Comparison of ENCODE assay signal across 10 mouse cellular contexts in the genomic region with DNA sequence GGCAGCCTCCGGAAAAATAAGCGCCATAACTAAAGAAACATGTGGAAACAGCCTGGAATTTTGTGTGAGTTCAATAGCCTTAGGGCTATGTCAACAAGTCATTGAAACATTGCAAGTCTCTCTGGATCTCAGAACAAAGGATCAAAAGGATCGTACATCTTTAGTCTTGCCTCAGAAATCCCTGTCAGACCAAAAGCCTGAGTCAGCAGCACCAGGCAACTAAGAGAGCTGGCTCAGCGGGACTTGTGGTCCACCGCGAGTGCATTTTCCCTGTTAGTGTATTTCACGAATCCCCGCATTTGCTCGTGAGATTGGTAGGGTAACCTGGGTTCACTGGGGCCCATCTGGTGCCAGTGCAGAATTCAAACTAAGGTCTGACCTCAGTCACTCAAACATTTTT. TPM values are rescaled to one million over a fixed set of nuclear protein-coding genes. Genes with fewer than 3 reads are reported as not detected.
A peak's percentile ranks its signal among the peaks of the same experiment; 100 is the strongest.
DNase-seq lines count a peak whose midpoint lies in the region; ATAC-seq and TF ChIP-seq lines count a peak whose summit lies in the region.
"Had no signal": no experiment of that assay in that cellular context is flagged by ENCODE, and none has a peak within 500 bp of the region (broad histone marks: within the 10 kb centered on the region; RNA-seq: fewer than 3 reads in every experiment).

No protein-coding gene starts in this region.

- no peaks in the 10 kb centered on the region for H3K27me3 ChIP-seq in intestine, embryonic 15.5 days (replicated peaks)
- H3K27me3 ChIP-seq in intestine, postnatal 0 days (replicated peaks; ENCODE audit: control insufficient read depth, insufficient read depth, low read length), result 0 out of 2 replicates have a peak, but pooled peaks cover 4% of the 10 kb centered on the region
- H3K27me3 ChIP-seq in midbrain, embryonic 14.5 days (ENCODE audit: control insufficient read depth, insufficient read depth, low read length), result no peaks in the 10 kb centered on the region
- H3K27me3 ChIP-seq in midbrain, embryonic 13.5 days, result peaks cover 30% of the 10 kb centered on the region
- no peaks in the 10 kb centered on the region for H3K27me3 ChIP-seq in embryonic facial prominence, embryonic 15.5 days
- 0 out of 2 replicates have a peak, but pooled peaks cover 2% of the 10 kb centered on the region for H3K27me3 ChIP-seq in stomach, embryonic 15.5 days (replicated peaks)
- H3K27me3 ChIP-seq in forebrain, embryonic 11.5 days (ENCODE audit: control insufficient read depth, insufficient read depth, low read length), result no peaks in the 10 kb centered on the region; the same call in 1 of the 2 replicates

- H3K4me3 ChIP-seq in intestine, embryonic 15.5 days (replicated peaks), result no peak overlapping the region
- no peak overlapping the region for H3K4me3 ChIP-seq in intestine, postnatal 0 days (ENCODE audit: low read depth, low read length)
- H3K4me3 ChIP-seq in midbrain, embryonic 14.5 days (replicated peaks; ENCODE audit: low read depth, low read length), result no peak overlapping the region
- no peak overlapping the region for H3K4me3 ChIP-seq in midbrain, embryonic 13.5 days (replicated peaks)
- H3K4me3 ChIP-seq in embryonic facial prominence, embryonic 15.5 days (replicated peaks), result no peak overlapping the region
- H3K4me3 ChIP-seq in stomach, embryonic 15.5 days (replicated peaks), result no peak overlapping the region
- no peak overlapping the region for H3K4me3 ChIP-seq in forebrain, embryonic 11.5 days (ENCODE audit: low read depth, low read length)
- H3K4me3 ChIP-seq: liver, embryonic 15.5 days had no signal

- peak overlapping the region; percentile 14; the same call in 1 of the 2 replicates for H3K27ac ChIP-seq in intestine, embryonic 15.5 days
- no peak overlapping the region for H3K27ac ChIP-seq in intestine, postnatal 0 days (ENCODE audit: low read depth, low read length)
- H3K27ac ChIP-seq in midbrain, embryonic 14.5 days (replicated peaks; ENCODE audit: low read depth, low read length), result no peak overlapping the region
- H3K27ac ChIP-seq in midbrain, embryonic 13.5 days, result no peak overlapping the region
- peak overlapping the region; percentile 72 for H3K27ac ChIP-seq in embryonic facial prominence, embryonic 15.5 days (replicated peaks)
- peak overlapping the region; percentile 69 for H3K27ac ChIP-seq in stomach, embryonic 15.5 days
- no peak overlapping the region for H3K27ac ChIP-seq in forebrain, embryonic 11.5 days (ENCODE audit: low read depth, low read length)
- H3K27ac ChIP-seq: liver, embryonic 15.5 days had no signal

- H3K9ac ChIP-seq in intestine, embryonic 15.5 days, result no peak overlapping the region
- no peak overlapping the region for H3K9ac ChIP-seq in intestine, postnatal 0 days (ENCODE audit: low read depth, low read length)
- no peak overlapping the region for H3K9ac ChIP-seq in midbrain, embryonic 14.5 days (replicated peaks; ENCODE audit: low read length)
- H3K9ac ChIP-seq in midbrain, embryonic 13.5 days (replicated peaks), result no peak overlapping the region
- H3K9ac ChIP-seq in embryonic facial prominence, embryonic 15.5 days, result no peak overlapping the region
- no peak overlapping the region for H3K9ac ChIP-seq in stomach, embryonic 15.5 days
- no peak overlapping the region for H3K9ac ChIP-seq in forebrain, embryonic 11.5 days (ENCODE audit: low read length)
- H3K9ac ChIP-seq: liver, embryonic 15.5 days had no signal

- WGBS in intestine, embryonic 15.5 days, result 43% methylated on average over 9 of the region's 9 CpGs
- 53% methylated on average over 9 of the region's 9 CpGs for WGBS in intestine, postnatal 0 days
- WGBS in midbrain, embryonic 14.5 days, result 24% methylated on average over 9 of the region's 9 CpGs
- WGBS in midbrain, embryonic 13.5 days, result 23% methylated on average over 9 of the region's 9 CpGs
- 12% methylated on average over 9 of the region's 9 CpGs for WGBS in embryonic facial prominence, embryonic 15.5 days
- WGBS in stomach, embryonic 15.5 days, result 24% methylated on average over 9 of the region's 9 CpGs
- WGBS in forebrain, embryonic 11.5 days, result 43% methylated on average over 9 of the region's 9 CpGs

- no peaks in the 10 kb centered on the region for H3K36me3 ChIP-seq in intestine, embryonic 15.5 days
- H3K36me3 ChIP-seq in intestine, postnatal 0 days (ENCODE audit: control insufficient read depth, insufficient read depth), result no peaks in the 10 kb centered on the region
- no peaks in the 10 kb centered on the region for H3K36me3 ChIP-seq in midbrain, embryonic 14.5 days (ENCODE audit: control insufficient read depth, insufficient read depth, low read length)
- no peaks in the 10 kb centered on the region for H3K36me3 ChIP-seq in midbrain, embryonic 13.5 days
- no peaks in the 10 kb centered on the region for H3K36me3 ChIP-seq in embryonic facial prominence, embryonic 15.5 days
- H3K36me3 ChIP-seq in stomach, embryonic 15.5 days, result no peaks in the 10 kb centered on the region
- no peaks in the 10 kb centered on the region for H3K36me3 ChIP-seq in forebrain, embryonic 11.5 days (ENCODE audit: control insufficient read depth, insufficient read depth, low read length)
- H3K36me3 ChIP-seq: liver, embryonic 15.5 days had no signal

- peaks cover 9% of the 10 kb centered on the region for H3K4me1 ChIP-seq in intestine, embryonic 15.5 days (replicated peaks)
- H3K4me1 ChIP-seq in intestine, postnatal 0 days (replicated peaks; ENCODE audit: control insufficient read depth, insufficient read depth, low read length), result peaks cover 6% of the 10 kb centered on the region
- H3K4me1 ChIP-seq in midbrain, embryonic 14.5 days (ENCODE audit: control insufficient read depth, insufficient read depth, low read length), result no peaks in the 10 kb centered on the region; the same call in 1 of the 2 replicates
- H3K4me1 ChIP-seq in midbrain, embryonic 13.5 days (replicated peaks), result peaks cover 10% of the 10 kb centered on the region
- peaks cover 5% of the 10 kb centered on the region; the same call in 1 of the 2 replicates for H3K4me1 ChIP-seq in embryonic facial prominence, embryonic 15.5 days
- 0 out of 2 replicates have a peak, but pooled peaks cover 4% of the 10 kb centered on the region for H3K4me1 ChIP-seq in stomach, embryonic 15.5 days
- peaks cover 2% of the 10 kb centered on the region; the same call in 1 of the 2 replicates for H3K4me1 ChIP-seq in forebrain, embryonic 11.5 days (replicated peaks; ENCODE audit: control insufficient read depth, insufficient read depth, low read length)

- no peak for TF ChIP-seq CTCF in intestine, postnatal 0 days (IDR thresholded peaks at IDR 0.05; ENCODE audit: low read depth)

- peak; percentile 55 for DNase-seq in midbrain, embryonic 14.5 days
- DNase-seq in forebrain, embryonic 11.5 days (ENCODE audit: low spot score), result no peak
- DNase-seq in testis, postnatal 14 days (ENCODE audit: low spot score), result no peak
- DNase-seq: heart, postnatal 4 days had no signal

- H3K9me3 ChIP-seq in intestine, embryonic 15.5 days, result no peaks in the 10 kb centered on the region
- no peaks in the 10 kb centered on the region for H3K9me3 ChIP-seq in intestine, postnatal 0 days (ENCODE audit: control insufficient read depth)
- no peaks in the 10 kb centered on the region for H3K9me3 ChIP-seq in midbrain, embryonic 14.5 days (ENCODE audit: control insufficient read depth, low read length)
- H3K9me3 ChIP-seq in midbrain, embryonic 13.5 days, result no peaks in the 10 kb centered on the region
- no peaks in the 10 kb centered on the region for H3K9me3 ChIP-seq in embryonic facial prominence, embryonic 15.5 days (replicated peaks)
- no peaks in the 10 kb centered on the region for H3K9me3 ChIP-seq in stomach, embryonic 15.5 days
- H3K9me3 ChIP-seq in forebrain, embryonic 11.5 days (ENCODE audit: control insufficient read depth, low read length), result no peaks in the 10 kb centered on the region
- H3K9me3 ChIP-seq: liver, embryonic 15.5 days had no signal

- no peak overlapping the region for H3K4me2 ChIP-seq in intestine, embryonic 15.5 days (replicated peaks)
- no peak overlapping the region for H3K4me2 ChIP-seq in intestine, postnatal 0 days (replicated peaks; ENCODE audit: low read depth)
- H3K4me2 ChIP-seq in midbrain, embryonic 14.5 days (ENCODE audit: low read length), result no peak overlapping the region
- H3K4me2 ChIP-seq in midbrain, embryonic 13.5 days (replicated peaks), result no peak overlapping the region
- H3K4me2 ChIP-seq in embryonic facial prominence, embryonic 15.5 days (replicated peaks), result 0 out of 2 replicates have a peak overlapping the region, but pooled peaks have one; percentile 8
- no peak overlapping the region for H3K4me2 ChIP-seq in stomach, embryonic 15.5 days
- H3K4me2 ChIP-seq in forebrain, embryonic 11.5 days (ENCODE audit: low read depth, low read length, severe bottlenecking), result no peak overlapping the region
- H3K4me2 ChIP-seq: liver, embryonic 15.5 days had no signal

- ATAC-seq in intestine, embryonic 15.5 days, result no peak
- ATAC-seq in intestine, postnatal 0 days, result no peak
- no peak for ATAC-seq in midbrain, embryonic 14.5 days (ENCODE audit: low FRiP score, low TSS enrichment)
- ATAC-seq in midbrain, embryonic 13.5 days, result no peak
- ATAC-seq in embryonic facial prominence, embryonic 15.5 days (ENCODE audit: insufficient number of reproducible peaks, low FRiP score, low TSS enrichment, low read depth), result no peak
- no peak for ATAC-seq in stomach, embryonic 15.5 days (ENCODE audit: insufficient read depth, low FRiP score, low read depth)
- ATAC-seq in forebrain, embryonic 11.5 days (replicated peaks; ENCODE audit: low FRiP score), result no peak

RNA-seq across cellular contexts. Expression of a gene that starts 1.2 kb away (rescaled TPM):
- polyA plus RNA-seq in intestine, embryonic 15.5 days (2015; fragmentation: Nextera tagmentation; extraction: Ambion mirVana), result 10.9 and 11.4 TPM in 2 replicates
- polyA plus RNA-seq in intestine, postnatal 0 days (2015; fragmentation: Nextera tagmentation; extraction: Ambion mirVana), result 8.9 and 9.0 TPM in 2 replicates
- 6.5 and 10.7 TPM in 2 replicates for polyA plus RNA-seq in midbrain, embryonic 14.5 days (2014; fragmentation: Nextera tagmentation; extraction: Ambion mirVana)
- polyA plus RNA-seq in midbrain, embryonic 13.5 days (2015; fragmentation: Nextera tagmentation; extraction: Ambion mirVana), result 6.5 and 8.2 TPM in 2 replicates
- 27.5 and 32.0 TPM in 2 replicates for polyA plus RNA-seq in embryonic facial prominence, embryonic 15.5 days (2015; fragmentation: Nextera tagmentation; extraction: Ambion mirVana)
- 17.1 and 18.1 TPM in 2 replicates for polyA plus RNA-seq in stomach, embryonic 15.5 days (2015; fragmentation: Nextera tagmentation; extraction: Ambion mirVana)
- 9.2 and 9.4 TPM in 2 replicates for polyA plus RNA-seq in forebrain, embryonic 11.5 days (2014; fragmentation: Nextera tagmentation; extraction: Ambion mirVana)

RNA-seq across cellular contexts. Expression of a gene that starts 52.1 kb away (rescaled TPM):
- polyA plus RNA-seq in intestine, embryonic 15.5 days (2015; fragmentation: Nextera tagmentation; extraction: Ambion mirVana), result 31.3 and 32.8 TPM in 2 replicates
- 29.9 and 30.8 TPM in 2 replicates for polyA plus RNA-seq in intestine, postnatal 0 days (2015; fragmentation: Nextera tagmentation; extraction: Ambion mirVana)
- 29.7 and 30.1 TPM in 2 replicates for polyA plus RNA-seq in midbrain, embryonic 14.5 days (2014; fragmentation: Nextera tagmentation; extraction: Ambion mirVana)
- 20.4 and 24.3 TPM in 2 replicates for polyA plus RNA-seq in midbrain, embryonic 13.5 days (2015; fragmentation: Nextera tagmentation; extraction: Ambion mirVana)
- 29.7 and 34.8 TPM in 2 replicates for polyA plus RNA-seq in embryonic facial prominence, embryonic 15.5 days (2015; fragmentation: Nextera tagmentation; extraction: Ambion mirVana)
- polyA plus RNA-seq in stomach, embryonic 15.5 days (2015; fragmentation: Nextera tagmentation; extraction: Ambion mirVana), result 30.4 and 31.7 TPM in 2 replicates
- polyA plus RNA-seq in forebrain, embryonic 11.5 days (2014; fragmentation: Nextera tagmentation; extraction: Ambion mirVana), result 35.7 and 44.0 TPM in 2 replicates

Comparison
In these comparisons a context has a peak if more than half of its experiments do, and no peak if none do; other contexts are left out.
1. H3K27ac ChIP-seq: peak in intestine, embryonic 15.5 days (single experiment), embryonic facial prominence, embryonic 15.5 days (single experiment) and stomach, embryonic 15.5 days (single experiment); none in intestine, postnatal 0 days (single experiment), midbrain, embryonic 14.5 days (single experiment), midbrain, embryonic 13.5 days (single experiment) and forebrain, embryonic 11.5 days (single experiment).